Mouse (Mus musculus): Measurements from ENCODE around the gene Klk1b9. TPM values are rescaled to one million over a fixed set of nuclear protein-coding genes. Genes with fewer than 3 reads are reported as not detected.

Klk1b9 gene
- not detected in 2 replicates for polyA plus RNA-seq (2015; fragmentation: Nextera tagmentation; extraction: Ambion mirVana)

DNA sequence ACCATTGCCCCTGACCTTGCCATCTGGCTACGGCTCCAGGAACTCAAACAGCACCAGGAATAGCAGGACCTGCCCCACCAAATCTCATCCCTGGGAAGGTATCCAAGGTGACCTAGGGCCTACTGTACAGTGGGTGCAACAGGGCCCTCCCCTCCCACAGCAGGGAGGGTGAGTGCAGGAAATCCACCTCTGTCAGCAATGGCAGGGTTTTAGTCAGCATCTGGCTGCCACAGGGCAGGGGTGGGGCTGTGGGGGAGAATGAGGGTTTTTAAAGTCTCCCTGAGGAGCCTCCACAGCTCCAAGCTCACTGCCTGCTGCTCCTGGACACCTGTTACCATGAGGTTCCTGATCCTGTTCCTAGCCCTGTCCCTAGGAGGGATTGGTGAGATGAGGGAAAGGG, at the start of gene Klk1b9:
Klk1b9 (plus strand) TSS at position 301 of the 400 bp plus-strand sequence.

DNA sequence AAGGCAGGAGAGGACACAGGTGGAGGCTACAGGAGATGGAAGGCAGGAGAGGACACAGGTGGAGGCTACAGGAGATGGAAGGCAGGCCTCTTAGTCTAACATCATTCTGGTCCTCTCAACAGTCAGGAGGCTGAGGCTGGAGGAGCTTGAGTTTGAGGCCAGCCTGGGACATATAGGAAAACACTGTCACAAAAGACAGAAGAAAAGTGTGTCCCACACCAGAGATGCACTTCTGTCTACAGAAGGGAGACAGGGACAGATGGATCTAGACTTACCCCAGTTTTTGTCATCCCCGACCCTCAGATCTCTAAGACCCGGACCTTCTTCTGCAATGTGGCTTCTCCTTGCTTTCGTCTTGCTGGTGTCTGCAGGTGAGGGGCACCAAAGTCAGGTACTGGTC, 42.4 kb upstream of the Klk1b9 start, which contains the start of gene Klk15:
Klk15 (plus strand) TSS at position 301 of the 400 bp plus-strand sequence.

DNA sequence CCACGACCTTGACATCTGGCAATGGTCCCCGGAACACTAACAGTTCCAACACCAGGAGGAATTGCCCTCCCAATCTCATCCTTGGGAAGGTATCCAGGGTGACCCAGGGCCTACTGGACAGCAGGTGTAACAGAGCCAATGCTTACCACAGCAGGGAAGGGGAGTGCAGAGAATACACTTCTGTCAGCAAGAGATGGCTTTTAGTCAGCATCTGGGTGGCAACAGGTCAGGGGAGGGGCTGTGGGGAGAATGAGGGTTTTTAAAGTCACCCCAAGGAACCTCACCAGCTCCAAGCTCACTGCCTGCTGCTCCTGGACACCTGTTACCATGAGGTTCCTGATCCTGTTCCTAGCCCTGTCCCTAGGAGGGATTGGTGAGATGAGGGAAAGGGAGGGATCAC, 25.5 kb upstream of the Klk1b9 start, which contains the start of gene Klk1b8:
Klk1b8 (plus strand) TSS at position 301 of the 400 bp plus-strand sequence.

GRCm38 (mm10) chr7:43966451-43966850, 9.4 kb upstream of the Klk1b9 start, which contains the start of gene Klk1b1:
Gene Klk1b1 (plus strand): TSS chr7:43966751.

DNA sequence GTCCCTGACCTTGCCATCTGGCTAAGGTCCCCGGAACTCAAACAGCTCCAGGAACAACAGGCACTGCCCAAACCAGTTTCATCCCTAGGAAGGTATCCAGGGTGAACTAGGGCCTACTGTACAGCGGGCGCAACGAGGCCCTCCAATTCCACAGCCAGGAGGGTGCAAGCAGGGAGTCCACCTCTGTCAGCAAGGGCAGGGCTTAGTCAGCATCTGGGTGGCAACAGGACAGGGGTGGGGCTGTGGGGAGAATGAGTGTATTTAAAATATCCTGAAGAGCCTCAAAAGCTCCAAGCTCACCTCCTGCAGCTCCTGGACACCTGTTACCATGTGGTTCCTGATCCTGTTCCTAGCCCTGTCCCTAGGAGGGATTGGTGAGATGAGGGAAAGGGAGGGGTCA, 19.7 kb downstream of the Klk1b9 start, which contains the start of gene Klk1b11:
Klk1b11 (plus strand) TSS at position 301 of the 400 bp plus-strand sequence.

DNA sequence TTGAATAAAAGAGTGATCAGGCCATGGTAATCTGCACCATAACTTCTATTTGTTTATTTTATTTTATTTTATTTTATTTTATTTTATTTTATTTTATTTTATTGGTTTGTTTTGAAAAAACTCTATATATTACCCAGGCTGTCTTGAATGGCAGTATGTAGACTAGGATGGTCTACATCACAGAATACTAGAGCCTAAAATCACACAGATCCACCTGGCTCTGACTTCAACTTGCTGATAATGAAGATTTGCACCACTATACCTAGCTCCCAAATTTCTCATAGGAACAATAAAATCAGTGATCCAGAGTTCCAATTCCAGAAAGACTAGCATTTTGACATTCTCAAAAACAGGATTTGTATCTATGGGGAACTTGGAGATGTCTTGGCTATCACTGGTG, 36.0 kb downstream of the Klk1b9 start, which contains the start of gene Klk1b26:
Klk1b26 (plus strand) TSS at position 301 of the 400 bp plus-strand sequence.

Other genes with a start within 250 kb of the Klk1b9 start
- not detected in 2 replicates for gene Klk12, start 207.2 kb upstream of the Klk1b9 start, polyA plus RNA-seq (2015; fragmentation: Nextera tagmentation; extraction: Ambion mirVana)
- gene Klk11, start 201.5 kb upstream of the Klk1b9 start, polyA plus RNA-seq (2015; fragmentation: Nextera tagmentation; extraction: Ambion mirVana): not detected in 2 replicates
- gene Klk10, start 195.0 kb upstream of the Klk1b9 start, polyA plus RNA-seq (2015; fragmentation: Nextera tagmentation; extraction: Ambion mirVana): 2.0 and 2.6 TPM in 2 replicates
- not detected in 2 replicates for gene Klk9, start 184.2 kb upstream of the Klk1b9 start, polyA plus RNA-seq (2015; fragmentation: Nextera tagmentation; extraction: Ambion mirVana)
- 5.9 and 6.4 TPM in 2 replicates for gene Klk8, start 178.5 kb upstream of the Klk1b9 start, polyA plus RNA-seq (2015; fragmentation: Nextera tagmentation; extraction: Ambion mirVana)
- gene Klk7, start 164.8 kb upstream of the Klk1b9 start, polyA plus RNA-seq (2015; fragmentation: Nextera tagmentation; extraction: Ambion mirVana): not detected in 2 replicates
- gene Klk6, start 151.6 kb upstream of the Klk1b9 start, polyA plus RNA-seq (2015; fragmentation: Nextera tagmentation; extraction: Ambion mirVana): not detected in 2 replicates
- gene Klk5, start 134.1 kb upstream of the Klk1b9 start, polyA plus RNA-seq (2015; fragmentation: Nextera tagmentation; extraction: Ambion mirVana): not detected in 2 replicates
- not detected in 2 replicates for gene Klk4, start 94.9 kb upstream of the Klk1b9 start, polyA plus RNA-seq (2015; fragmentation: Nextera tagmentation; extraction: Ambion mirVana)
- not detected in 2 replicates for gene Klk15, start 42.3 kb upstream of the Klk1b9 start, polyA plus RNA-seq (2015; fragmentation: Nextera tagmentation; extraction: Ambion mirVana)
- not detected in 2 replicates for gene Klk1b8, start 25.4 kb upstream of the Klk1b9 start, polyA plus RNA-seq (2015; fragmentation: Nextera tagmentation; extraction: Ambion mirVana)
- not detected in 2 replicates for gene Klk1b1, start 9.3 kb upstream of the Klk1b9 start, polyA plus RNA-seq (2015; fragmentation: Nextera tagmentation; extraction: Ambion mirVana)
- gene Klk1b11, start 19.8 kb downstream of the Klk1b9 start, polyA plus RNA-seq (2015; fragmentation: Nextera tagmentation; extraction: Ambion mirVana): not detected in 2 replicates
- not detected in 2 replicates for gene Klk1b26, start 36.1 kb downstream of the Klk1b9 start, polyA plus RNA-seq (2015; fragmentation: Nextera tagmentation; extraction: Ambion mirVana)
- gene Klk1b27, start 76.2 kb downstream of the Klk1b9 start, polyA plus RNA-seq (2015; fragmentation: Nextera tagmentation; extraction: Ambion mirVana): not detected in 2 replicates
- not detected in 2 replicates for gene Klk1b21, start 126.3 kb downstream of the Klk1b9 start, polyA plus RNA-seq (2015; fragmentation: Nextera tagmentation; extraction: Ambion mirVana)
- gene Klk1b22, start 136.6 kb downstream of the Klk1b9 start, polyA plus RNA-seq (2015; fragmentation: Nextera tagmentation; extraction: Ambion mirVana): not detected in 2 replicates
- gene Klk1b16, start 160.7 kb downstream of the Klk1b9 start, polyA plus RNA-seq (2015; fragmentation: Nextera tagmentation; extraction: Ambion mirVana): not detected in 2 replicates
- gene Klk1b24, start 212.2 kb downstream of the Klk1b9 start, polyA plus RNA-seq (2015; fragmentation: Nextera tagmentation; extraction: Ambion mirVana): not detected in 2 replicates
- gene Klk1b3, start 222.1 kb downstream of the Klk1b9 start, polyA plus RNA-seq (2015; fragmentation: Nextera tagmentation; extraction: Ambion mirVana): not detected in 2 replicates
- gene Klk1b4, start 231.4 kb downstream of the Klk1b9 start, polyA plus RNA-seq (2015; fragmentation: Nextera tagmentation; extraction: Ambion mirVana): not detected in 2 replicates
- not detected in 2 replicates for gene Klk1b5, start 239.9 kb downstream of the Klk1b9 start, polyA plus RNA-seq (2015; fragmentation: Nextera tagmentation; extraction: Ambion mirVana)
- gene Klk1, start 249.3 kb downstream of the Klk1b9 start, polyA plus RNA-seq (2015; fragmentation: Nextera tagmentation; extraction: Ambion mirVana): 3.1 and 6.4 TPM in 2 replicates

Data from spleen, postnatal 0 days (tissue).